Mouse (Mus musculus): Measurements from ENCODE around the gene Hpgds.

DNA sequence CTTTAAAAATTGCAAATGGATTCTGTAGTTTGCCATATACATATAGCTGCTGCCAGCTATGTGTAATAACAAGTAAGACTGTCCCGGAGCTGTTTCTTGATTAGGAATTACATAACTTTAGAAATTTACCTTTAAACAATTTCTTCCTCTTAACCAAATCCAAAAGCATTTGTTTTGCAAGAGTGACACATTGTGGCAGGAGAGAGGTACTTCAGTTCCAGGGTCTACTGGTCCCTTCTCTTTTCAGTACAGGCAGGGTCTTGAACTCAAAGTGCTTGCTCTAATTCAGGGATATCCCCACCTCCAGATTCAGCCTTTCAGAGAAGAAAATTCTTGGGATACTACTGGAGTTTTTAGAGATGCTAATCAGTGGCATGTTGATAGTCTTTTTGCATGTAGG lies 65.6 kb downstream of the Hpgds start:
- TF ChIP-seq CTCF (IDR thresholded peaks at IDR 0.05; ENCODE audit: borderline replicate concordance, insufficient read depth, low read depth, low read length) (no peak), POLR2A (IDR thresholded peaks at IDR 0.05; ENCODE audit: borderline replicate concordance, insufficient read depth, low read length) (no peak)
